ENCODE assay signal across 16 mouse cellular contexts in genomic region chr13:32929107-32929750, GRCm38 (mm10). TPM values are rescaled to one million over a fixed set of nuclear protein-coding genes. Genes with fewer than 3 reads are reported as not detected.
A peak's percentile ranks its signal among the peaks of the same experiment; 100 is the strongest.
DNase-seq lines count a peak whose midpoint lies in the region; ATAC-seq lines count a peak whose summit lies in the region.
"Had no signal": no experiment of that assay in that cellular context is flagged by ENCODE, and none has a peak within 500 bp of the region (broad histone marks: within the 10 kb centered on the region; RNA-seq: fewer than 3 reads in every experiment).

No protein-coding gene starts in this region.

- no peaks in the 10 kb centered on the region for H3K36me3 ChIP-seq in lung, embryonic 16.5 days (ENCODE audit: control insufficient read depth, insufficient read depth, low read length)
- no peaks in the 10 kb centered on the region for H3K36me3 ChIP-seq in stomach, embryonic 14.5 days (ENCODE audit: control insufficient read depth, insufficient read depth, low read length)
- H3K36me3 ChIP-seq: embryonic facial prominence, embryonic 12.5 days; liver, embryonic 15.5 days had no signal

- H3K27me3 ChIP-seq in lung, embryonic 16.5 days (ENCODE audit: control insufficient read depth, insufficient read depth, low read depth, low read length), result no peaks in the 10 kb centered on the region
- H3K27me3 ChIP-seq in stomach, embryonic 14.5 days (ENCODE audit: control insufficient read depth, insufficient read depth, low read length), result no peaks in the 10 kb centered on the region
- H3K27me3 ChIP-seq: embryonic facial prominence, embryonic 12.5 days; liver, embryonic 15.5 days had no signal

- H3K27ac ChIP-seq in lung, embryonic 16.5 days (ENCODE audit: low read length), result peak overlapping the region; percentile 25
- H3K27ac ChIP-seq in stomach, embryonic 14.5 days (ENCODE audit: low read length), result 0 out of 2 replicates have a peak overlapping the region, but pooled peaks have one; percentile 0
- H3K27ac ChIP-seq: embryonic facial prominence, embryonic 12.5 days; hindbrain, postnatal 0 days; liver, embryonic 15.5 days had no signal

- 53% methylated on average over 2 of the region's 2 CpGs for WGBS in lung, embryonic 16.5 days
- 53% methylated on average over 2 of the region's 2 CpGs for WGBS in stomach, embryonic 14.5 days

- no peaks in the 10 kb centered on the region for H3K9me3 ChIP-seq in lung, embryonic 16.5 days (ENCODE audit: control insufficient read depth, low read length)
- no peaks in the 10 kb centered on the region for H3K9me3 ChIP-seq in stomach, embryonic 14.5 days (ENCODE audit: control insufficient read depth, low read depth, low read length)
- H3K9me3 ChIP-seq: embryonic facial prominence, embryonic 12.5 days; liver, embryonic 15.5 days had no signal

- no peak overlapping the region for H3K4me2 ChIP-seq in lung, embryonic 16.5 days (ENCODE audit: low read depth, low read length)
- H3K4me2 ChIP-seq in stomach, embryonic 14.5 days (replicated peaks; ENCODE audit: low read depth, low read length), result no peak overlapping the region
- H3K4me2 ChIP-seq: embryonic facial prominence, embryonic 12.5 days; liver, embryonic 15.5 days had no signal

- no peak for DNase-seq in lung, postnatal 14 days
- peak; percentile 76 for DNase-seq in adipocyte (ENCODE audit: low spot score)
- DNase-seq in induced T-regulatory cell, adult 2 months (ENCODE audit: low read depth), result peak; percentile 18
- DNase-seq in left cerebral cortex, postnatal 14 days (ENCODE audit: low spot score in 2 of 2), result no peak
- no peak for DNase-seq in frontal cortex, adult 2 months (ENCODE audit: extremely low spot score in 1 of 2, low spot score in 1 of 2)
- DNase-seq: adrenal gland, adult 2 months; cerebellum, adult 11-12 months; right cerebral cortex, postnatal 4 days had no signal

- ATAC-seq in lung, embryonic 16.5 days (ENCODE audit: low read depth), result peak; percentile 46
- peak; percentile 38; the same call in 1 of the 2 replicates for ATAC-seq in stomach, embryonic 14.5 days (ENCODE audit: insufficient number of reproducible peaks, insufficient read depth, low FRiP score, low read depth)
- ATAC-seq: forebrain, embryonic 16.5 days; hindbrain, postnatal 0 days; midbrain, embryonic 16.5 days had no signal

- intact Hi-C loops in left cerebral cortex, postnatal 14 days (cut with DNase I), result no loop called here

- no peak overlapping the region for H3K9ac ChIP-seq in lung, embryonic 16.5 days (ENCODE audit: low read length)
- no peak overlapping the region for H3K9ac ChIP-seq in stomach, embryonic 14.5 days (replicated peaks; ENCODE audit: low read depth, low read length)
- H3K9ac ChIP-seq: embryonic facial prominence, embryonic 12.5 days; liver, embryonic 15.5 days had no signal

- H3K4me1 ChIP-seq in lung, embryonic 16.5 days (replicated peaks; ENCODE audit: control insufficient read depth, insufficient read depth, low read length), result peaks cover 6% of the 10 kb centered on the region
- H3K4me1 ChIP-seq in stomach, embryonic 14.5 days (ENCODE audit: control insufficient read depth, insufficient read depth, low read length), result no peaks in the 10 kb centered on the region
- H3K4me1 ChIP-seq: embryonic facial prominence, embryonic 12.5 days; liver, embryonic 15.5 days had no signal

- H3K4me3 ChIP-seq in lung, embryonic 16.5 days (ENCODE audit: low read length), result no peak overlapping the region
- H3K4me3 ChIP-seq in stomach, embryonic 14.5 days (ENCODE audit: low read depth, low read length), result no peak overlapping the region
- H3K4me3 ChIP-seq: embryonic facial prominence, embryonic 12.5 days; liver, embryonic 15.5 days had no signal

RNA-seq across cellular contexts. Expression of gene Serpinb1c, which starts 31.2 kb away (rescaled TPM):
- polyA plus RNA-seq in lung, embryonic 16.5 days (2015; fragmentation: Nextera tagmentation; extraction: Ambion mirVana), result not detected in 2 replicates
- polyA plus RNA-seq in stomach, embryonic 14.5 days (2014; fragmentation: Nextera tagmentation; extraction: Ambion mirVana), result not detected in 2 replicates
- not detected for total RNA-seq in left cerebral cortex, postnatal 14 days (2021)
- not detected in 2 replicates for polyA plus RNA-seq in frontal cortex, adult 2 months (2012; rRNA removed)
- total RNA-seq: adrenal gland, adult 2 months; hindbrain, postnatal 0 days had no signal
- polyA plus RNA-seq: adrenal gland, adult 2 months; embryonic facial prominence, embryonic 12.5 days; forebrain, embryonic 16.5 days; hindbrain, postnatal 0 days; large intestine, adult 2 months; liver, embryonic 15.5 days; midbrain, embryonic 16.5 days had no signal

RNA-seq across cellular contexts. Expression of gene Serpinb6b, which starts 35.8 kb away (rescaled TPM):
- 42.3 and 48.9 TPM in 2 replicates for polyA plus RNA-seq in lung, embryonic 16.5 days (2015; fragmentation: Nextera tagmentation; extraction: Ambion mirVana)
- polyA plus RNA-seq in stomach, embryonic 14.5 days (2014; fragmentation: Nextera tagmentation; extraction: Ambion mirVana), result 2.6 and 2.8 TPM in 2 replicates
- total RNA-seq in left cerebral cortex, postnatal 14 days (2021), result 1 to 10 TPM; 2.3 to 3.7 TPM
- polyA plus RNA-seq in frontal cortex, adult 2 months (2012; rRNA removed), result 2.1 and 2.3 TPM in 2 replicates

Comparison
In these comparisons a context has a peak if more than half of its experiments do, and no peak if none do; other contexts are left out.
1. DNase-seq: peak in adipocyte (single experiment) and induced T-regulatory cell, adult 2 months (single experiment); none in lung, postnatal 14 days (single experiment), left cerebral cortex, postnatal 14 days (0 of 2) and frontal cortex, adult 2 months (0 of 2).
2. RNA of gene Serpinb6b, which starts 35.8 kb away (polyA plus RNA-seq): 42.3 to 48.9 TPM in lung, embryonic 16.5 days; 2.6 to 2.8 TPM in stomach, embryonic 14.5 days and 2.1 to 2.3 TPM in frontal cortex, adult 2 months; every median in the first group is over 10 times any median in the second.